In genomic region chr3:137867133-137867436, GRCm38 (mm10) we compare ENCODE assay signal across 8 mouse cellular contexts. TPM values are rescaled to one million over a fixed set of nuclear protein-coding genes. Genes with fewer than 3 reads are reported as not detected.
DNase-seq lines count a peak whose midpoint lies in the region; ATAC-seq and TF ChIP-seq lines count a peak whose summit lies in the region.

No protein-coding gene starts in this region.

- ATAC-seq in lung, embryonic 14.5 days (ENCODE audit: insufficient read depth): no peak
- ATAC-seq in neural tube, embryonic 12.5 days (ENCODE audit: low FRiP score, low read depth): no peak

- no peaks in the 10 kb centered on the region for H3K27me3 ChIP-seq in lung, embryonic 14.5 days (ENCODE audit: insufficient read depth, low read length)
- no peaks in the 10 kb centered on the region for H3K27me3 ChIP-seq in neural tube, embryonic 12.5 days (replicated peaks)

- no peaks in the 10 kb centered on the region for H3K4me1 ChIP-seq in lung, embryonic 14.5 days (ENCODE audit: insufficient read depth)
- no peaks in the 10 kb centered on the region for H3K4me1 ChIP-seq in cortical plate, adult 2 months (ENCODE audit: control insufficient read depth, insufficient read depth, low read length)
- peaks cover 12% of the 10 kb centered on the region for H3K4me1 ChIP-seq in neural tube, embryonic 12.5 days

- 3% methylated on average over 2 of the region's 2 CpGs for WGBS in lung, embryonic 14.5 days
- 0% methylated on average over 2 of the region's 2 CpGs for WGBS in neural tube, embryonic 12.5 days

- DNase-seq in lung, embryonic 14.5 days: no peak
- no peak for DNase-seq in lung, postnatal 25 days (ENCODE audit: low spot score)
- DNase-seq in hindlimb bud, embryonic 11.5 days (ENCODE audit: extremely low spot score, low read depth, low spot score): peak; percentile 54
- no peak for DNase-seq in right cerebral cortex, adult 18-20 months
- no peak for DNase-seq in urinary bladder, adult 2 months (ENCODE audit: low spot score)
- DNase-seq in left cerebral cortex, adult 18-20 months (ENCODE audit: low spot score in 2 of 2): no peak

- no peak for TF ChIP-seq CTCF in lung, embryonic 14.5 days (IDR thresholded peaks at IDR 0.05; ENCODE audit: low read depth)
- TF ChIP-seq CTCF in cortical plate, adult 2 months (IDR thresholded peaks at IDR 0.05; ENCODE audit: extremely low read depth, insufficient read depth, low read length): no peak

- H3K9ac ChIP-seq in lung, embryonic 14.5 days: peak overlapping the region; percentile 94
- H3K9ac ChIP-seq in neural tube, embryonic 12.5 days: peak overlapping the region; percentile 96

- no peaks in the 10 kb centered on the region for H3K9me3 ChIP-seq in lung, embryonic 14.5 days (ENCODE audit: low read depth, low read length)
- H3K9me3 ChIP-seq in neural tube, embryonic 12.5 days: no peaks in the 10 kb centered on the region

- H3K4me2 ChIP-seq in lung, embryonic 14.5 days: peak overlapping the region; percentile 75
- H3K4me2 ChIP-seq in neural tube, embryonic 12.5 days (replicated peaks): peak overlapping the region; percentile 84

- peak overlapping the region; percentile 83 for H3K4me3 ChIP-seq in lung, embryonic 14.5 days (ENCODE audit: low read depth, low read length)
- H3K4me3 ChIP-seq in cortical plate, adult 2 months (ENCODE audit: insufficient read depth, low read length): peak overlapping the region; percentile 66
- H3K4me3 ChIP-seq in neural tube, embryonic 12.5 days: peak overlapping the region; percentile 77

- H3K27ac ChIP-seq in lung, embryonic 14.5 days (ENCODE audit: low read depth): peak overlapping the region; percentile 99
- peak overlapping the region; percentile 100 for H3K27ac ChIP-seq in cortical plate, adult 2 months (ENCODE audit: insufficient read depth, low read length)
- H3K27ac ChIP-seq in neural tube, embryonic 12.5 days: peak overlapping the region; percentile 96

- peaks cover 11% of the 10 kb centered on the region for H3K36me3 ChIP-seq in lung, embryonic 14.5 days (ENCODE audit: insufficient read depth)
- peaks cover 5% of the 10 kb centered on the region; the same call in 1 of the 2 replicates for H3K36me3 ChIP-seq in neural tube, embryonic 12.5 days

- 0 out of 2 replicates have a peak, but pooled peaks have one; percentile 8 for TF ChIP-seq POLR2A in cortical plate, adult 2 months (IDR thresholded peaks at IDR 0.05; ENCODE audit: extremely low read depth, insufficient read depth, low read length)

RNA-seq across cellular contexts. Expression of gene Dnajb14, which starts 0.4 kb away (rescaled TPM):
- polyA plus RNA-seq in lung, embryonic 14.5 days (2014; fragmentation: Nextera tagmentation; extraction: Ambion mirVana): 12.8 and 15.5 TPM in 2 replicates
- 22.3 and 22.4 TPM in 2 replicates for polyA plus RNA-seq in cortical plate, adult 2 months (2012; rRNA removed)
- polyA plus RNA-seq in neural tube, embryonic 12.5 days (2016; fragmentation: Nextera tagmentation; extraction: Ambion mirVana): 11.0 and 12.6 TPM in 2 replicates
- polyA plus RNA-seq in urinary bladder, adult 2 months (2012; rRNA removed): 7.9 and 8.8 TPM in 2 replicates
- total RNA-seq in left cerebral cortex, adult 18-20 months (2021): 10 to 100 TPM; 46.0 to 46.1 TPM

RNA-seq across cellular contexts. Expression of gene H2afz, which starts 2.8 kb away (rescaled TPM):
- polyA plus RNA-seq in lung, embryonic 14.5 days (2014; fragmentation: Nextera tagmentation; extraction: Ambion mirVana): 2,590 and 2,710 TPM in 2 replicates
- 343 and 397 TPM in 2 replicates for polyA plus RNA-seq in cortical plate, adult 2 months (2012; rRNA removed)
- 1,813 and 2,026 TPM in 2 replicates for polyA plus RNA-seq in neural tube, embryonic 12.5 days (2016; fragmentation: Nextera tagmentation; extraction: Ambion mirVana)
- polyA plus RNA-seq in urinary bladder, adult 2 months (2012; rRNA removed): 505 and 565 TPM in 2 replicates
- total RNA-seq in left cerebral cortex, adult 18-20 months (2021): 100 to 1,000 TPM; 196 to 220 TPM

RNA-seq across cellular contexts. Expression of gene Lamtor3, which starts 51.2 kb away (rescaled TPM):
- 97.2 and 103 TPM in 2 replicates for polyA plus RNA-seq in lung, embryonic 14.5 days (2014; fragmentation: Nextera tagmentation; extraction: Ambion mirVana)
- polyA plus RNA-seq in cortical plate, adult 2 months (2012; rRNA removed): 80.3 and 81.6 TPM in 2 replicates
- 94.8 and 101 TPM in 2 replicates for polyA plus RNA-seq in neural tube, embryonic 12.5 days (2016; fragmentation: Nextera tagmentation; extraction: Ambion mirVana)
- polyA plus RNA-seq in urinary bladder, adult 2 months (2012; rRNA removed): 81.4 and 102 TPM in 2 replicates
- total RNA-seq in left cerebral cortex, adult 18-20 months (2021): 10 to 100 TPM; 74.2 to 75.0 TPM
